ENCODE assay signal across 16 mouse cellular contexts in genomic region chr15:87375596-87376194, GRCm38 (mm10).
"Had no signal": no experiment of that assay in that cellular context is flagged by ENCODE, and none has a peak within 500 bp of the region (broad histone marks: within the 10 kb centered on the region; RNA-seq: fewer than 3 reads in every experiment).

No protein-coding gene starts in this region.

- H3K27me3 ChIP-seq: limb, embryonic 15.5 days; liver, embryonic 12.5 days; midbrain, embryonic 13.5 days; stomach, embryonic 15.5 days had no signal

- H3K9ac ChIP-seq: limb, embryonic 15.5 days; liver, embryonic 12.5 days; lung, embryonic 14.5 days; midbrain, embryonic 13.5 days; stomach, embryonic 15.5 days had no signal

- ATAC-seq: liver, embryonic 12.5 days; midbrain, embryonic 13.5 days had no signal

- H3K9me3 ChIP-seq: limb, embryonic 15.5 days; midbrain, embryonic 13.5 days; stomach, embryonic 15.5 days had no signal

- H3K4me3 ChIP-seq: layer of hippocampus, adult 2 months; limb, embryonic 15.5 days; liver, embryonic 12.5 days; midbrain, embryonic 13.5 days; myocyte; stomach, embryonic 15.5 days had no signal

- DNase-seq: kidney, adult 8-10 months; kidney, postnatal 36 days; lung, embryonic 14.5 days; lung, postnatal 10 days; lung, postnatal 4 days; retina, postnatal 1 day; right cerebral cortex, postnatal 4 days; spleen, adult 18-20 months; thymus, adult 2 months; thymus, postnatal 25 days had no signal

- H3K27ac ChIP-seq: layer of hippocampus, adult 2 months; limb, embryonic 15.5 days; liver, embryonic 12.5 days; stomach, embryonic 15.5 days had no signal

- H3K4me2 ChIP-seq: limb, embryonic 15.5 days; liver, embryonic 12.5 days; lung, embryonic 14.5 days; midbrain, embryonic 13.5 days; stomach, embryonic 15.5 days had no signal

- H3K4me1 ChIP-seq: limb, embryonic 15.5 days; liver, embryonic 12.5 days; stomach, embryonic 15.5 days had no signal

- H3K36me3 ChIP-seq: limb, embryonic 15.5 days; liver, embryonic 12.5 days; midbrain, embryonic 13.5 days; stomach, embryonic 15.5 days had no signal
